Mouse (Mus musculus) kidney, embryonic 14.5 days (tissue): ENCODE measurements at regions not wholly inside any gene's neighbourhood (a gene's known extent, or its start where the extent isn't known, plus 50 kb on each side); places are given as distances from the start of the nearest gene placed in this dataset.
A peak's percentile ranks its signal among the peaks of the same experiment; 100 is the strongest.
"Not testable (repeated sequence)": the region's sequence is repeated elsewhere in the genome, so short reads cannot be mapped to it uniquely, and the experiment has no call there.

Experiments used
- ATAC-seq: fragments of 200-750 bp; cut with Nextera tagmentation; 2 replicates; pipeline ENCODE4 v1.8.0; 2017; ENCODE audit warnings: moderate number of reproducible peaks, mild to moderate bottlenecking, moderate TSS enrichment, moderate library complexity; ENCODE audit not compliant: low FRiP score, low TSS enrichment
- H3K27ac ChIP-seq: fragments of 300-500 bp; sonication (generic); 2 replicates; pipeline ENCODE4 v1.5.1; 2014; ENCODE audit warnings: low read depth, mild to moderate bottlenecking, low read length, moderate library complexity, mixed read lengths
- H3K27me3 ChIP-seq: fragments of 300-500 bp; sonication (generic); 2 replicates; pipeline ENCODE4 v1.6.1; 2014; ENCODE audit warnings: mild to moderate bottlenecking, low read length; ENCODE audit not compliant: control insufficient read depth, insufficient read depth
- H3K36me3 ChIP-seq: fragments of 300-500 bp; sonication (generic); 2 replicates; pipeline ENCODE4 v1.6.1; 2014; ENCODE audit warnings: low read length, mixed read lengths; ENCODE audit not compliant: control insufficient read depth, insufficient read depth
- H3K4me1 ChIP-seq: fragments of 300-500 bp; sonication (generic); 2 replicates; pipeline ENCODE4 v1.6.1; 2014; ENCODE audit warnings: low read length, mixed read lengths; ENCODE audit not compliant: control insufficient read depth, insufficient read depth
- H3K4me2 ChIP-seq: fragments of 300-500 bp; sonication (generic); replicated peaks from 2 replicates; pipeline ENCODE4 v1.6.1; 2014; ENCODE audit warnings: low read depth, mild to moderate bottlenecking, low read length
- H3K4me3 ChIP-seq: fragments of 300-500 bp; sonication (generic); 2 replicates; pipeline ENCODE4 v1.5.1; 2014; ENCODE audit warnings: mild to moderate bottlenecking, low read length
- H3K9ac ChIP-seq: fragments of 300-500 bp; sonication (generic); 2 replicates; pipeline ENCODE4 v1.6.1; 2014; ENCODE audit warnings: low read depth, mild to moderate bottlenecking, low read length, moderate library complexity
- H3K9me3 ChIP-seq: fragments of 300-500 bp; sonication (generic); 2 replicates; pipeline ENCODE4 v1.6.1; 2016; ENCODE audit warnings: low read length; ENCODE audit not compliant: control insufficient read depth
- whole genome bisulfite sequencing: fragments of 180-500 bp; shearing (Covaris S2); extraction: QIAGEN DNeasy Blood & Tissue Kit; methylation state at CpG from one replicate; pipeline ENCODE4 v1.1.7; 2014; 5-methylcytosine and 5-hydroxymethylcytosine counted together

DNA sequence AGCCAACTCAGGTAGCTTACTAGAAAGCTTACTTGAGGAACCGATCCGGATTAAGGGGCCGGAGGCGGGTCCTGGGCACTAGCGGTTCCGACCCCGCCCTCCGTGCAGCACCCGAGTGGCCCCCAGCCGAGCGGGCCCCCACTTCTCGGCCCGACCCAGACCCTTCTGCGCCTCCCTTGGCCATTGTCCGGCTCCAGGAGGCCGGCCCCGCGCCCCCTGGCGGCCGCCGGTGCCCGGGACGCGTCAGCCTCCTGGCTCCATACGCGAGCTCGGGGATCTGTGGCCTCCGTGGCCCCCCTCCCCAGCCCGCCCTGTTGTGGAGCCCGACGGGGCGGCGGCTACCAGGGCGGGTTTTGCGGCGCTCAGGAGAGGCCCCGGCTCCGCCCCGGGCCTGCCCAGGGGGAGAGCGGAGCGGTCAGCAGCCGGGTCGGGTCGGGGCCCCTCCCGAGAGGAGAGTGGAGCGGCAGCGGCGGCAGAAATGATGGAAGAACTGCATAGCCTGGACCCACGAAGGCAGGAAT is 94.3 kb upstream of the Zfp986 start:
- H3K9ac ChIP-seq, H3K9me3 ChIP-seq, H3K27ac ChIP-seq, H3K4me1 ChIP-seq, H3K27me3 ChIP-seq, H3K36me3 ChIP-seq: not testable (repeated sequence)
- ATAC-seq: peak; percentile 99
- WGBS: 2% methylated on average over 42 of the region's 49 CpGs
- Histone ChIP-seq H3K4me2 (peak overlapping the region; percentile 27; the same call in 1 of the 2 replicates), H3K4me3 (peak overlapping the region; percentile 22; the same call in 1 of the 2 replicates)

- H3K4me1 ChIP-seq, H3K27me3 ChIP-seq, H3K4me3 ChIP-seq, H3K4me2 ChIP-seq, H3K9me3 ChIP-seq, H3K27ac ChIP-seq, H3K36me3 ChIP-seq, H3K9ac ChIP-seq: not testable (repeated sequence)
- 13% methylated on average over 1 of the region's 6 CpGs for WGBS
- 0 out of 2 replicates have a peak, but pooled peaks have one; percentile 53 for ATAC-seq
Observed at GRCm38 (mm10) chr4:145774884-145775283, 93.7 kb upstream of the Zfp986 start.

DNA sequence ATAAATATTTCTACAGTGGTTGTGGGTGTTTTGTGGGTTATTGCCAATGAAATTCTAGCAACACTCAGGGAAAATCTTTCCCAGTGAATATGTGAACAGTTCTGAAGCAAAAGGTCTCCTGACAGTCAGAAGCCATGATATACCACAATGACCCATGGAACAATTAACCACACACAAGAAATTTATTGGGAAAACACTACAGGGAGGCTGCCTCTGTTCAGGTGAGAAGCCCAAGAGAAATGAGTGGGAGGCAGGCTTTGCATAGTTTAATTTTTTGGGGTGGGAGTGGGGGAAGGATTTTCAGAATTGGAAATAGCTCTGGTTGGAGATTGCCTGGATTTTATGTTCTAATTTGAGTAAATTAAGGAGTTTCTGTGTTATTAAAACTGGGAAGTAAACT is 92.1 kb upstream of the Zfp986 start:
- not testable (repeated sequence) for H3K27ac ChIP-seq, H3K27me3 ChIP-seq, H3K9ac ChIP-seq, H3K36me3 ChIP-seq, H3K9me3 ChIP-seq, H3K4me2 ChIP-seq, H3K4me1 ChIP-seq, H3K4me3 ChIP-seq, ATAC-seq

DNA sequence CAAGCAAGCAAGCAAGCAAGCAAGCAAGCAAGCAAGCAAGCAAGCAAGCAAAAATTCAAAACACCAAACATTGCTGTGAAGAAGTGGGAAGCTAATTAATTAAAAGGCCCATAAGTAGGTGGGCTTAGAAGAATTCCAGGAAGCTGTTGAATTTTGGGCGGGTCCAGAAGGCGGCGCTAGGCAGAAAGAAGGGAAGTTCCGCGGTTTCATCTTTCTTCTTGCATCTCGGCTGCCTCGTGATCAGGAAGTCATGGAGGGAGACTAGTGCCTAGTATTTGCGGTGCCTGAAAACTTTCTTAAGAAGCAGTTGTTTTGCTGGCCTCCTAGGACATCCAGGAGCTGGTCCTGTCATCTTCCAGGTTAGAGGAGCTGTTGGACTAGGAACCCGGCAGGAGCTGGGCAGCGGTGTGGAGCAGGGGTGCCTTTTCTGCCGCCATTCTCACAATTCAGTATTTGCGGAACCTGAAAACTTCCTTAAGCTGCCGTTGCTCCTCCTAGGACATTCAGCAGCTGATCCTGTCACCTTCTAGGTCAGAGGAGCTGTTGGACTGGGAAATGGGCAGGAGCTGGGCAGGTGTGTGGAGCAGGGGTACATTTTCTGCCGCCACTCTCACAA is 87.2 kb upstream of the Zfp986 start:
- not testable (repeated sequence) for H3K4me3 ChIP-seq, H3K36me3 ChIP-seq, H3K4me1 ChIP-seq, H3K9me3 ChIP-seq, H3K27ac ChIP-seq, H3K27me3 ChIP-seq, H3K4me2 ChIP-seq, H3K9ac ChIP-seq
- no CpG with 5 or more reads among the region's 14 CpGs for WGBS
- peak; percentile 28; the same call in 1 of the 2 replicates for ATAC-seq

DNA sequence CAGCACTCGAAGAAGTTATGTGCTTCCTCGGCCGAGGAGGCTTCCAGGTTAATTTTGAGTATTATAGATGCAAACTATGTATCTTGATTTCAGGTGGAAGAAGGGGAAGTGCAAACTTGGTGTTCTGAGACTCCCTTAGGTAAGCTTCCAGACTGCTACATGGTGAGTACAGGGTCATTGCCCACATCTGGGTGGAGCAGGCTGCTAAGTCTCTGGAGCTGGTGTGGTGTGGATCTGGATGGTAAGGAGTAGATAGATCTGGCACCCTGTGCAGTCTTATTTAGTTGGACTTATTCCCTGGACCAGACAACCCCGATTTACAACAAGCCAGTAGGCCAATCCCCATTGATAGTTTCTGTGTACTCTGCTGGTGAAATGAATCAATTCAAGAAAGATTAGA is 53.9 kb upstream of the Zfp986 start:
- H3K4me2 ChIP-seq, ATAC-seq, H3K27ac ChIP-seq, H3K27me3 ChIP-seq, H3K9ac ChIP-seq, H3K4me1 ChIP-seq, H3K36me3 ChIP-seq, H3K9me3 ChIP-seq, H3K4me3 ChIP-seq: not testable (repeated sequence)
- WGBS: no CpG with 5 or more reads among the region's 4 CpGs
